Mouse (Mus musculus) MEL (cell line): Measurements from ENCODE around the gene Farp2.

Experiments
- CHD2 ChIP-seq: IDR thresholded peaks from 2 replicates; pipeline ENCODE4 v1.6.1; 2011; ENCODE audit warnings: low read length, improper control_type of control experiment
- CTCF ChIP-seq, 3 experiments: IDR thresholded peaks in 2 of 3; conservative IDR thresholded peaks in 1 of 3; 2 replicates each; pipeline ENCODE4 v1.5.1; 2011 to 2012; ENCODE audit warnings: low read length in 3 of 3, low read depth in 2 of 3, mild to moderate bottlenecking in 2 of 3, improper control_type of control experiment in 1 of 3, inconsistent platforms in 1 of 3, mixed read lengths in 1 of 3, moderate library complexity in 1 of 3; ENCODE audit not compliant: control insufficient read depth in 1 of 3, insufficient read depth in 1 of 3, poor library complexity in 1 of 3, severe bottlenecking in 1 of 3
- EP300 ChIP-seq, 2 experiments: IDR thresholded peaks; 2 replicates each; pipeline ENCODE4 v1.6.1; 2011; ENCODE audit warnings: improper control_type of control experiment in 2 of 2, low read length in 2 of 2, low read depth in 1 of 2, mild to moderate bottlenecking in 1 of 2

DNA sequence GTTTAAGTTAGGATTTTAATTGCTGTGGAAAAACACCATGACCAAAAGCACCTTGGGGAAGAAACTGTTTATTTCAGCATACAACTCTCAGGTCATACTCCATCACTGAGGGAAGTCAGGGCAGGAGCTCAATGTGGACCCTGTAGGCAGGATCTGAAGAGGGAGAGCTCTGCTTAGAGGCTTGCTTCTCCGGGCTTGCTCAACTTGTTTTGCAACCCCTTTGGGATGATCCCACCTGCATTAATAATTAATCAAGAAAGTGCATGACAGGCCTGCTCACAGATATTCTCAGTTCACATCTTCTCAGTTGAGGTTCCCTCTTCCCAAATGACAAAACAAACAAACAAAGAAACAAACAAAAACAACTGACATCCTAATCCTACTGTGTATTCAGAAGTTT is 51.8 kb downstream of the Farp2 start:
- TF ChIP-seq EP300 (IDR thresholded peaks at IDR 0.05; ENCODE audit: low read depth in 1 of 2, low read length in 2 of 2) (no peak), CTCF (IDR thresholded peaks at IDR 0.05 in 2 of 3, conservative IDR thresholded peaks at IDR 0.05 in 1 of 3; ENCODE audit: control insufficient read depth in 1 of 3, insufficient read depth in 1 of 3, low read depth in 2 of 3, low read length in 3 of 3, poor library complexity in 1 of 3, severe bottlenecking in 1 of 3) (no peak), CHD2 (no peak)
